Mouse (Mus musculus): ENCODE measurements around the gene Slco4a1. TPM values are rescaled to one million over a fixed set of nuclear protein-coding genes. Genes with fewer than 3 reads are reported as not detected.
A peak's percentile ranks its signal among the peaks of the same experiment; 100 is the strongest.

The Slco4a1 gene
- polyA plus RNA-seq, 1 experiment from 2014 or later, result 0.21 TPM

DNA sequence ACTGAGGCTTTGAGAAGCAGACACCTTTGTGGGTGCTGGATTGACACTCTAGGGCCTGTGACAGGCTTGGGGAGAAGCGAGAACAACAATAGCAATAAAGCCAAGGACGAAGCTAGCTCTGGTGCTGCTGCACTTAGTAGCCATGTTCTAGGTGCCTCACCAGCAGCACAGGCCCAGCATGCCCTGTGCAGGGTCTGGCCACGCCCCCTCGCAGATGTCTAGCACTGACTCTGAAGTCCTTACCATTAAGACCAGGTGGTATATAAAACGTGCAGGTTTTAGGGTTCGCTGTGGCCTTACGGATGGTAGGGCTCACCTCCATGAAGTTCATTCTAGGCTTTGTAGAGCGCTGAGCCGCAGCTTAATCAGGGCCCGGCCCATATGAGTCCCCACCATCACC is 23.3 kb upstream of the Slco4a1 start:
- no peak for TF ChIP-seq CTCF (IDR thresholded peaks at IDR 0.05)
- TF ChIP-seq EP300 (IDR thresholded peaks at IDR 0.05), result no peak
- Histone ChIP-seq H3K4me1 (ENCODE audit: insufficient read depth, low read depth, low read length) (no peaks in the 10 kb centered on the region; the same call in 1 of the 2 replicates), H3K9me3 (ENCODE audit: low read length) (no peaks in the 10 kb centered on the region), H3K9ac (replicated peaks; ENCODE audit: low read depth) (no peak overlapping the region), H3K27me3 (replicated peaks; ENCODE audit: insufficient read depth, low read length) (no peaks in the 10 kb centered on the region), H3K27ac (ENCODE audit: low read length) (no peak overlapping the region), H3K4me2 (replicated peaks; ENCODE audit: low read depth, low read length) (no peak overlapping the region), H3K4me3 (ENCODE audit: low read depth, low read length) (no peak overlapping the region), H3K36me3 (ENCODE audit: insufficient read depth, low read length) (no peaks in the 10 kb centered on the region)
- DNase-seq (ENCODE audit: low spot score) (no peak), ATAC-seq (no peak)
- WGBS, result 72% methylated on average over 10 of the region's 10 CpGs

DNA sequence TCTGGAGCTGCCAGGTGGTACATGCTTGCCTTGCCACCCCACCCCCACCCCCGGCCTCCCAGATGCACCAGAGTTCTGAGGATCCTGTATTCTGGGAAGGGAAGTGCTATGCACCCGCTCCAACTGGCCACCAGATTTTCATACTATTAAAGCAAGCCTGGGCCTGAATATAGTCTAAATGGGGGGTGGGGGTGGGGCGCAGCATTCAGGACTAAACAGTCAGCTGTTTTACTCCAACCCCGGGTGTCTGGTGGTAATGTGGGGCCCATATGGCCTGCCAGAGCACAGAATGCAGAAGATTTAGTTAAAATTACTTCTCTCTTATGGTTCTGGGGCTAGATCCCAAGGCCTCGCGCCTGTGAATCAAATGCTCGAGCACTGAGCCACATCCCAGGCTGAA is 22.7 kb upstream of the Slco4a1 start:
- no peak for TF ChIP-seq EP300 (IDR thresholded peaks at IDR 0.05)
- no peak for TF ChIP-seq CTCF (IDR thresholded peaks at IDR 0.05)
- 78% methylated on average over 7 of the region's 7 CpGs for WGBS
- Histone ChIP-seq H3K4me1 (ENCODE audit: insufficient read depth, low read depth, low read length) (no peaks in the 10 kb centered on the region; the same call in 1 of the 2 replicates), H3K4me2 (replicated peaks; ENCODE audit: low read depth, low read length) (no peak overlapping the region), H3K36me3 (ENCODE audit: insufficient read depth, low read length) (no peaks in the 10 kb centered on the region), H3K4me3 (ENCODE audit: low read depth, low read length) (no peak overlapping the region), H3K9ac (replicated peaks; ENCODE audit: low read depth) (no peak overlapping the region), H3K27me3 (replicated peaks; ENCODE audit: insufficient read depth, low read length) (no peaks in the 10 kb centered on the region), H3K9me3 (ENCODE audit: low read length) (no peaks in the 10 kb centered on the region), H3K27ac (ENCODE audit: low read length) (no peak overlapping the region)
- DNase-seq (ENCODE audit: low spot score) (no peak), ATAC-seq (no peak)

GRCm38 (mm10) chr2:180435341-180435926 is 20.6 kb upstream of the Slco4a1 start:
- DNase-seq (ENCODE audit: low spot score) (peak; percentile 36), ATAC-seq (peak; percentile 56)
- TF ChIP-seq EP300 (IDR thresholded peaks at IDR 0.05) (no peak), CTCF (IDR thresholded peaks at IDR 0.05) (no peak)
- Histone ChIP-seq H3K9me3 (ENCODE audit: low read length) (no peaks in the 10 kb centered on the region), H3K4me1 (ENCODE audit: insufficient read depth, low read depth, low read length) (no peaks in the 10 kb centered on the region; the same call in 1 of the 2 replicates), H3K27me3 (replicated peaks; ENCODE audit: insufficient read depth, low read length) (no peaks in the 10 kb centered on the region), H3K4me3 (ENCODE audit: low read depth, low read length) (no peak overlapping the region), H3K27ac (ENCODE audit: low read length) (no peak overlapping the region), H3K36me3 (ENCODE audit: insufficient read depth, low read length) (no peaks in the 10 kb centered on the region), H3K9ac (replicated peaks; ENCODE audit: low read depth) (no peak overlapping the region), H3K4me2 (replicated peaks; ENCODE audit: low read depth, low read length) (no peak overlapping the region)
- WGBS, result 30% methylated on average over 4 of the region's 4 CpGs

DNA sequence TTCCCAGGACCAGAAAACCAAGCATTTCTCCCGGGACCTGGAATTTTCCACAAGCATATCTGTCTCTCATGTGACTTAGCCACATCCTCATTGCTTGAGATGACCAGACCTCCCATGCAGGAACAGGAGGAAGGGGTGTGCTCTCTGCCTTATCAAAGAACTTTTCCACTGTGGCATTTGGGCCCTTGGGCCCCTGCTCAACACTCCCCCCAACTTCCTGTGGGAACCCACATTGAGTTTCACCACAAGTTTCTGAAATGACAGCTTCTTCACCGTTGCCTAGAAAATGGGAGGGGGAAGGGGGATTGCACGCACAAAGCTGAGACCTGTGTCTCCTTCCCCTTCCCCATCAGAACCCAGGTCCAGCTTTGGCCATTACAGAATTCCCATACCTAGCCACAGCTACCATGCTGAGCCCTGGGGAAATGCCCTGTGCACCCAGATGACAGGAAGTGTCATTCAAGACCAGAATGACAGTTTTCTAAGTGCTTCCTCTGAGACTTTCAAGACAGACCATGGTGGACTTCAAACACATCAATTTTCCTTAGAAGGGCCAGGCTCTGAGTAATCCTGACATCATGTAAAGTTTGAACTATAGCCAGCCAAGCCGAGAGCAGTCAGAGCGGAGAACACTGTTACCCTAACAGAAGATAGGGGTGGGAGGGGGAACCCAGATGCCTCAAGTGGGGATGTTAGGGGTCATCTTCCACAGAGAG is 18.7 kb upstream of the Slco4a1 start:
- no peak for TF ChIP-seq EP300 (IDR thresholded peaks at IDR 0.05)
- TF ChIP-seq CTCF (IDR thresholded peaks at IDR 0.05), result no peak
- no peak for DNase-seq (ENCODE audit: low spot score)
- H3K9ac ChIP-seq (replicated peaks; ENCODE audit: low read depth), result no peak overlapping the region
- no peak overlapping the region for H3K4me3 ChIP-seq (ENCODE audit: low read depth, low read length)
- 39% methylated on average over 5 of the region's 5 CpGs for WGBS
- no peaks in the 10 kb centered on the region; the same call in 1 of the 2 replicates for H3K4me1 ChIP-seq (ENCODE audit: insufficient read depth, low read depth, low read length)
- H3K36me3 ChIP-seq (ENCODE audit: insufficient read depth, low read length), result no peaks in the 10 kb centered on the region
- H3K4me2 ChIP-seq (replicated peaks; ENCODE audit: low read depth, low read length), result no peak overlapping the region
- ATAC-seq, result no peak
- no peaks in the 10 kb centered on the region for H3K27me3 ChIP-seq (replicated peaks; ENCODE audit: insufficient read depth, low read length)
- H3K27ac ChIP-seq (ENCODE audit: low read length), result no peak overlapping the region
- H3K9me3 ChIP-seq (ENCODE audit: low read length), result no peaks in the 10 kb centered on the region

DNA sequence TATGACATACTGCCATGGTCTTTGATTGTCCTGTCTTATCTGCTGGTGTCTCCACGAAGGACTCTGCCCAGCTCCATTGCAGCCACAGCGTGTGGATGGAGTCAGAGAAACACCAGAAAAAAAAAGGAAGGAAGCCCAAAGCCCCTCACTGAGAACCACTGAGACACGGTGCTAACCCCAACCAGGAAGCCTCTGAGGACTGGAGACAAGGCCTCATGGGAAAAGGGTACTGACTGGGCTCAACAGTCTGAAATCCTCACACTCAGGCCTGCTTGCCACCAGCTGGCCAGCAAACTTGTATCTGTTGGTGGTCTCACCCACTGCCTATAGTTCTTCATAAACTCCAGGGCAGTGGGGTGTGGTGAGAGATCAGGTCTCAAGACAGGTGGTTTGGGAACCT is 16.3 kb upstream of the Slco4a1 start:
- no peak for DNase-seq (ENCODE audit: low spot score)
- Histone ChIP-seq H3K4me1 (ENCODE audit: insufficient read depth, low read depth, low read length) (no peaks in the 10 kb centered on the region; the same call in 1 of the 2 replicates), H3K4me3 (ENCODE audit: low read depth, low read length) (no peak overlapping the region), H3K27ac (ENCODE audit: low read length) (no peak overlapping the region), H3K4me2 (replicated peaks; ENCODE audit: low read depth, low read length) (no peak overlapping the region), H3K27me3 (replicated peaks; ENCODE audit: insufficient read depth, low read length) (no peaks in the 10 kb centered on the region), H3K9me3 (ENCODE audit: low read length) (no peaks in the 10 kb centered on the region), H3K9ac (replicated peaks; ENCODE audit: low read depth) (no peak overlapping the region), H3K36me3 (ENCODE audit: insufficient read depth, low read length) (no peaks in the 10 kb centered on the region)
- WGBS, result 70% methylated on average over 3 of the region's 3 CpGs
- ATAC-seq, result no peak
- no peak for TF ChIP-seq CTCF (IDR thresholded peaks at IDR 0.05)
- TF ChIP-seq EP300 (IDR thresholded peaks at IDR 0.05), result no peak

- 57% methylated on average over 9 of the region's 9 CpGs for WGBS
- H3K4me2 ChIP-seq (replicated peaks; ENCODE audit: low read depth, low read length), result no peak overlapping the region
- no peak overlapping the region for H3K4me3 ChIP-seq (ENCODE audit: low read depth, low read length)
- TF ChIP-seq CTCF (IDR thresholded peaks at IDR 0.05) (no peak), EP300 (IDR thresholded peaks at IDR 0.05) (no peak)
- H3K4me1 ChIP-seq (ENCODE audit: insufficient read depth, low read depth, low read length), result no peaks in the 10 kb centered on the region; the same call in 1 of the 2 replicates
- no peak overlapping the region for H3K27ac ChIP-seq (ENCODE audit: low read length)
- DNase-seq (ENCODE audit: low spot score), result peak; percentile 24
- no peaks in the 10 kb centered on the region for H3K27me3 ChIP-seq (replicated peaks; ENCODE audit: insufficient read depth, low read length)
- ATAC-seq, result peak; percentile 38
- H3K36me3 ChIP-seq (ENCODE audit: insufficient read depth, low read length), result no peaks in the 10 kb centered on the region
- H3K9me3 ChIP-seq (ENCODE audit: low read length), result no peaks in the 10 kb centered on the region
- no peak overlapping the region for H3K9ac ChIP-seq (replicated peaks; ENCODE audit: low read depth)
Measured at GRCm38 (mm10) chr2:180440596-180441332, 15.3 kb upstream of the Slco4a1 start.
